Mouse (Mus musculus): ENCODE data around the gene Mrln.

DNA sequence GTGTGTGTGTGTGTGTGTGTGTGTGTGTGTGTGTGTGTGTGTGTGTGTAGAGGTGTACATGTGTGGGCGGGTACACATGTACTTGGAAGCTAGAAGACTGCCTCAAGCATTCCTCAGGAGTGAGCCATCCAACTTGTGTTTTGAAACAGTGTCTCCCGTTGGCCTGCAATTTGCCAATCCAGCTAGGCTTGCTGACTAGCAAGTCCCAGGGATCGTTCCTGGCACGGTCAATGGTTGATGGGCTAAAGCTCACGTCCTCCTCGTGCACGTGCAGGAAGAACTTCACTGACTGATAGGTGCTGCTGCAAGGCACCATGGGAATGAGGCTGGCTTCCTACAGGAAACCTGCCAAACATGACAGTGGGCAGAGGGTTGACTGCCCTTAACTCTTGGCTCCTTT lies 17.9 kb upstream of the Mrln start:
- TF ChIP-seq MAX (IDR thresholded peaks at IDR 0.05; ENCODE audit: low read depth) (no peak), POLR2AphosphoS2 (IDR thresholded peaks at IDR 0.05; ENCODE audit: insufficient read length, low read depth) (no peak), POLR2A (IDR thresholded peaks at IDR 0.05; ENCODE audit: insufficient read length, low read depth) (no peak), TCF12 (IDR thresholded peaks at IDR 0.05; ENCODE audit: insufficient read depth, poor library complexity, severe bottlenecking) (no peak), CEBPB (IDR thresholded peaks at IDR 0.05; ENCODE audit: insufficient read depth, poor library complexity, severe bottlenecking) (no peak), REST (IDR thresholded peaks at IDR 0.05; ENCODE audit: insufficient read depth, insufficient read length) (no peak), USF1 (IDR thresholded peaks at IDR 0.05; ENCODE audit: low read depth) (no peak), SRF (IDR thresholded peaks at IDR 0.05; ENCODE audit: control insufficient read depth, insufficient read length, low read depth) (no peak), MYOG (IDR thresholded peaks at IDR 0.05; ENCODE audit: control insufficient read depth in 1 of 3, insufficient read depth in 1 of 3, insufficient read length in 2 of 3, low read depth in 2 of 3) (no peak)

Data from myocyte (in vitro differentiated cells).